Mouse (Mus musculus) heart, adult 18-20 months (tissue): ENCODE data around the gene Apobr. TPM values are rescaled to one million over a fixed set of nuclear protein-coding genes. Genes with fewer than 3 reads are reported as not detected.

ENCODE experiments used
- microRNA-seq, 2 experiments: library from miRNA; unstranded; fragments of <30 nt; microRNA quantifications; one replicate each; pipeline ENCODE4 v1.2.0; 2022
- total RNA-seq, 2 experiments: library from RNA; stranded (reverse); gene quantifications; 2 replicates each; pipeline ENCODE4 v1.2.3; 2021

The Apobr gene
- total RNA-seq, 2 experiments from 2014 or later: 0.23 to 0.79 TPM

Small RNAs within 50 kb of the gene (microRNA-seq; reads per million reads assigned to microRNA genes)
- gene Mir7059: 0 to 0.27 reads per million in 2 experiments

Other genes starting within 250 kb of the Apobr start
- gene Lat, start 215.4 kb upstream of the Apobr start, total RNA-seq: 1 to 10 TPM in 1 of 2 experiments, under 1 TPM in 1; 0.52 to 5.7 TPM
- gene Spns1, start 207.5 kb upstream of the Apobr start, total RNA-seq: 10 to 100 TPM; 24.8 to 25.8 TPM
- gene Nfatc2ip, start 188.2 kb upstream of the Apobr start, total RNA-seq: 1 to 10 TPM; 3.8 to 3.9 TPM
- gene Cd19, start 170.1 kb upstream of the Apobr start, total RNA-seq: 1 to 10 TPM in 1 of 2 experiments, under 1 TPM in 1; 0.32 to 4.2 TPM
- gene Rabep2, start 156.2 kb upstream of the Apobr start, total RNA-seq: 1 to 10 TPM; 5.5 to 7.5 TPM
- under 1 TPM; 0.87 TPM for gene Atp2a1, start 121.8 kb upstream of the Apobr start, total RNA-seq
- 10 to 100 TPM; 40.9 to 45.1 TPM for gene Sh2b1, start 109.5 kb upstream of the Apobr start, total RNA-seq
- gene Tufm, start 97.6 kb upstream of the Apobr start, total RNA-seq: 100 to 1,000 TPM; 286 to 355 TPM
- gene Atxn2l, start 81.5 kb upstream of the Apobr start, total RNA-seq: 10 to 100 TPM; 33.0 to 37.1 TPM
- gene Eif3c, start 18.5 kb upstream of the Apobr start, total RNA-seq: 100 to 1,000 TPM; 142 to 148 TPM
- 10 to 100 TPM in 1 of 2 experiments, 1 to 10 TPM in 1; 9.0 to 17.9 TPM for gene Cln3, start 875 bp downstream of the Apobr start, total RNA-seq
- gene Il27, start 10.0 kb downstream of the Apobr start, total RNA-seq: not detected
- gene Nupr1, start 45.9 kb downstream of the Apobr start, total RNA-seq: 1 to 10 TPM; 6.1 to 8.0 TPM
- 10 to 100 TPM; 24.8 to 26.5 TPM for gene Sgf29, start 64.4 kb downstream of the Apobr start, total RNA-seq
- gene Sult1a1, start 91.5 kb downstream of the Apobr start, total RNA-seq: 10 to 100 TPM; 31.1 to 44.0 TPM
- gene Bola2, start 110.5 kb downstream of the Apobr start, total RNA-seq: 10 to 100 TPM; 60.1 to 60.4 TPM
- gene Slx1b, start 110.8 kb downstream of the Apobr start, total RNA-seq: 1 to 10 TPM; 3.7 to 4.1 TPM
- 10 to 100 TPM in 1 of 2 experiments, 1 to 10 TPM in 1; 9.3 to 28.6 TPM for gene Coro1a, start 122.8 kb downstream of the Apobr start, total RNA-seq
- gene Mapk3, start 174.7 kb downstream of the Apobr start, total RNA-seq: 10 to 100 TPM; 37.2 to 46.7 TPM
- 1 to 10 TPM in 1 of 2 experiments, under 1 TPM in 1; 0.27 to 1.6 TPM for gene Gdpd3, start 181.4 kb downstream of the Apobr start, total RNA-seq
- 10 to 100 TPM; 43.4 to 73.3 TPM for gene Ypel3, start 192.0 kb downstream of the Apobr start, total RNA-seq
- under 1 TPM; 0.27 to 0.64 TPM for gene Tbx6, start 196.5 kb downstream of the Apobr start, total RNA-seq
- 10 to 100 TPM; 35.6 to 39.0 TPM for gene Ppp4c, start 207.6 kb downstream of the Apobr start, total RNA-seq
- gene Fam57b, start 212.7 kb downstream of the Apobr start, total RNA-seq: 1 to 10 TPM; 8.4 to 8.6 TPM
- not detected for gene 4930451I11Rik, start 246.7 kb downstream of the Apobr start, total RNA-seq